Mouse (Mus musculus): ENCODE data around the gene Asphd1. TPM values are rescaled to one million over a fixed set of nuclear protein-coding genes. Genes with fewer than 3 reads are reported as not detected.
A peak's percentile ranks its signal among the peaks of the same experiment; 100 is the strongest.

Asphd1 gene
- polyA plus RNA-seq, 1 experiment: 42.4 TPM

DNA sequence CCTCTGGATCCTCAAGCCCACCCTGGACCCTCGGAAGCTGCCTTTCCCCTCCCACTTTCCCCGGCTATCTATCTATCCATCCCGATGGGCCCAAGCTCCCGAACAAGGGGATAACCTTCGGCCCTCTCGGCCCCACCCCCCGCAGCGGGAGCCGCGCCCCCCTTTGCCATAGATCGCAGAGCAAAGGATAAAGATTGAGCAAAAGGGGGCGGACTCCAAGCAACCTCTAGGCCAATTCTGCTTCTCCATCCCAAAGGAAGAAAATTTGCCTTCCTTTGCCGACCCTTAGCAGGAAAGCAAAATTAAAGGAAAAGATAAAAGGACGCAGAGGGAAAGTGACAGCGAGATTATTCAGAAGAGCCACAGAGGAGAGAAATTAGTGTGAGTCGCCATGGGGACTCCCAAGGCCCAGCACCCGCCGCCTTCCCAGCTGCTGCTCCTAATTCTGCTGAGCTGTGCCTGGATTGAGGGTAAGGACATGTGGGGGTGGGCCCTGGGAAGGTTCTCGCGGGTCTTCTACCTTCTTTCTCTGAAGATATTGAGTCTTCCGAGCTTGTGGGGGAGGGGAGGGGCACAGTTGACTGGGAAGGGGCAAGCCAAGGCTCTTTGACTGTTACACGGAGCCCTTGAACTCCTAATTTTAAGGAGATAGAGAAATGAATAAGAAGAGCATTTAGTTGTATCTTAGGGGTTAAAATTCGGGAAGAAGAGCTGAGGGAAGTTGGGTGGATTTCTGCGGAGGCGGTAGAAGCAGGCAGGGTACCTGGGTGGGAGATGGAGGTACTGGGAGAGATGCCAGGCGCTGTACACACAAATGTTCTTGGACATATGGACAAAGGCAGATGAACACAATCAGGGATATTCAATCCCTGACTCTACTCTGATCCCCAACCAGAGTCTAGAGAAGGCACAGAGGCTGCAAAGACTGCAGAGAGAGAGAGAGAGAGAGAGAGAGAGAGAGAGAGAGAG is 1.5 kb upstream of the Asphd1 start:
- peak; percentile 57 to 61 for DNase-seq

DNA sequence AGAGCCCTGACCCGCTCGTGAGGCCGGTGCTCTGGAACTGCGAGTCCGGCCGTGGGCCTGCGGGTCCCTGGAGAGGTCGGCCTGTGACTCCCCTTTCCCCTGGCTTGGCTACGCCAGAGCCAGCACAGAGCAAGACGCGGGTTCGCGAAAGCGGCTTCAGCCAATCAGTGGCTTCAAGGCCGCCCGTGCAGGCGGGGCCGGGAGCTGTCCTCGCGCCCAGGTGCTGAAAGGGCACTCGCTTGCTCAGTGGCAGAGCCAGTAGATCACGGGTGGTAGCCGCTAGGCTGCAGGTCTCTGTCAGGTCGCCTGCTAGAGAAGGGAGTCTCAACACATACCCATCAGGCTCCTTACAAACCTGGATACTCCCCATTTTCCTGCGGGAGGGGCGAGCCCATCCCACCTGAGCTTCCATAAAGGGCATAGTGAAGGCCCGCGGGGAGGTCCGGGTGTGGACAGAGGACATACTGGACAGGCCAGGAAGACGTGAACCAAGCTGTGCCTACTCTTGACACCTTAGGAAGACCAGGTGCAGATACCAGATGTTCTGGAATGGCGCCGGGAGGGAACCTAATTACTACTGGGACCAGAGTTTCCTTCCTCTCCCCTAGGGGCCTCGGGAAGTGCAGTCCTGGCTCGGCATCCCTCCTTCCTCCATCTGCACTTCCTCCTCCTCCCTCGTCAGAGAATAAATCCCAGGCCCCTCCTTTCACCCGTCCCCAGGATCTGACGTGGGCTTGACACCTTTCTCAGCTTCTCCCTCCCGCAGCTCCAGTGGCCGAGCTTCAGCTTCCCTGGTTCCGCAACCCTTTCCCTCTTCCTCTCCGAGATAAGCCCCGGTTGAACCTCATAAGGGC is 638 bp upstream of the Asphd1 start, which contains the start of gene Sez6l2:
TSS of gene Sez6l2 (plus strand) at position 771 of the 854 bp plus-strand sequence.
- WGBS: under 1% methylated on average over 42 of the region's 42 CpGs
- no peaks in the 10 kb centered on the region for H3K27me3 ChIP-seq (ENCODE audit: control insufficient read depth, insufficient read depth, low read length)
- H3K27ac ChIP-seq (ENCODE audit: insufficient read depth, low read length): peak within 1 kb of the TSS; percentile 96
- no peak; the same call in 1 of the 2 replicates for TF ChIP-seq CTCF (IDR thresholded peaks at IDR 0.05; ENCODE audit: borderline replicate concordance, insufficient read depth, low read depth, low read length)
- TF ChIP-seq POLR2A (IDR thresholded peaks at IDR 0.05; ENCODE audit: borderline replicate concordance, insufficient read depth, low read length): peak; percentile 88
- peak within 1 kb of the TSS; percentile 84 for H3K4me3 ChIP-seq (replicated peaks; ENCODE audit: insufficient read depth, low read depth, low read length)
- peaks cover 21% of the 10 kb centered on the region for H3K4me1 ChIP-seq (ENCODE audit: control insufficient read depth, insufficient read depth, low read length)
- DNase-seq: peak; percentile 94

More for the DNA sequence above, 1.5 kb upstream of the Asphd1 start:
- WGBS: 2% methylated on average over 26 of the region's 26 CpGs
- peak overlapping the region; percentile 96 for H3K27ac ChIP-seq (ENCODE audit: insufficient read depth, low read length)
- no peaks in the 10 kb centered on the region for H3K27me3 ChIP-seq (ENCODE audit: control insufficient read depth, insufficient read depth, low read length)
- TF ChIP-seq CTCF (IDR thresholded peaks at IDR 0.05; ENCODE audit: borderline replicate concordance, insufficient read depth, low read depth, low read length) (no peak), POLR2A (IDR thresholded peaks at IDR 0.05; ENCODE audit: borderline replicate concordance, insufficient read depth, low read length) (no peak)
- H3K4me3 ChIP-seq (replicated peaks; ENCODE audit: insufficient read depth, low read depth, low read length): peak overlapping the region; percentile 84
- H3K4me1 ChIP-seq (ENCODE audit: control insufficient read depth, insufficient read depth, low read length): peaks cover 22% of the 10 kb centered on the region

GRCm38 (mm10) chr7:126948626-126949025 is 756 bp downstream of the Asphd1 start:
- peak overlapping the region; percentile 84 for H3K4me3 ChIP-seq (replicated peaks; ENCODE audit: insufficient read depth, low read depth, low read length)
- DNase-seq: peak in 1 of 2 experiments; percentile 51
- peaks cover 15% of the 10 kb centered on the region for H3K4me1 ChIP-seq (ENCODE audit: control insufficient read depth, insufficient read depth, low read length)
- TF ChIP-seq CTCF (IDR thresholded peaks at IDR 0.05; ENCODE audit: borderline replicate concordance, insufficient read depth, low read depth, low read length) (no peak), POLR2A (IDR thresholded peaks at IDR 0.05; ENCODE audit: borderline replicate concordance, insufficient read depth, low read length) (no peak)
- no peaks in the 10 kb centered on the region for H3K27me3 ChIP-seq (ENCODE audit: control insufficient read depth, insufficient read depth, low read length)
- H3K27ac ChIP-seq (ENCODE audit: insufficient read depth, low read length): peak overlapping the region; percentile 96
- WGBS: 65% methylated on average over 10 of the region's 10 CpGs

DNA sequence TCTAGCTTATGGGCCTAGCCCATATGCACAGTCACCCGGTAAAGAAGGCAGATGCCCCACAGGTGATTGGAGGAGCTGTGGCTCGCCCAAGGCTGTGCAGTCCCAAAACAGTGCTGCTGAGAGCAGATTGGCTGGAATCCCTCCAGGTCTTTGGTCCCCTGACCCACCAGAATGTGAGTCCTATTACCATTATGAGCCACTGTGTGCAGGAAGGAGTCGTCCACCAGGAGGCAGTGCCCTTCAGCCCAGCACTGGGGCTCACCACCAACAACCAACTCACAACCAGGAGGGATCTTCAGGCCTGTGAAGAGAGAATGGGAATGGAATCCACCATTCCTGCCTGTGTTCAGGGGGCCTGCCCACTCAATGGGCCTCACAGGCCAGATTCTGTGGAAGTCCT is 2.9 kb downstream of the Asphd1 start:
- TF ChIP-seq POLR2A (IDR thresholded peaks at IDR 0.05; ENCODE audit: borderline replicate concordance, insufficient read depth, low read length): no peak
- peak; percentile 77; the same call in 1 of the 2 replicates for TF ChIP-seq CTCF (IDR thresholded peaks at IDR 0.05; ENCODE audit: borderline replicate concordance, insufficient read depth, low read depth, low read length)
- Histone ChIP-seq H3K27ac (ENCODE audit: insufficient read depth, low read length) (no peak overlapping the region), H3K4me1 (ENCODE audit: control insufficient read depth, insufficient read depth, low read length) (peaks cover 10% of the 10 kb centered on the region; the same call in 1 of the 2 replicates), H3K4me3 (replicated peaks; ENCODE audit: insufficient read depth, low read depth, low read length) (no peak overlapping the region), H3K27me3 (ENCODE audit: control insufficient read depth, insufficient read depth, low read length) (no peaks in the 10 kb centered on the region)
- DNase-seq: peak; percentile 48 to 49
- WGBS: 13% methylated on average over 3 of the region's 3 CpGs

DNA sequence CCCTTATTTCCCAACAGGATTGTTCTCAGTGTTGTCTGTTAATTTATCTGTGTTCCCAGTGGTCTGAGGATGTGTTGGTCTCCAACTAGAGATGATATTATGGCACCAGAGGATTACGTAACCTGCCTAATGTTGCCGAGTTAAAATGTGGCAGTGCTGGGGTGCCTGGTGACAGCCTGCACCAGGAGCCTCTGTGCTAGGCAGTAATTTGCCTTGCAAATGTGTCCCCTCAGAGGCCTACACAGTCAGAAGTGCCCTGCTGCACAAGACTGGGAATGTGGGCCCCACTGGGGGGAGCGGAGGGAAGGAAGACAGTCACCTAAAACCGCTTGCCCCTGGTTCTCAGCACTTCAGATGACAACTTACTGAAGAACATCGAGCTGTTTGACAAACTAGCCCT is 7.6 kb downstream of the Asphd1 start:
- no peaks in the 10 kb centered on the region for H3K27me3 ChIP-seq (ENCODE audit: control insufficient read depth, insufficient read depth, low read length)
- peak overlapping the region; percentile 61 for H3K27ac ChIP-seq (ENCODE audit: insufficient read depth, low read length)
- WGBS: 62% methylated on average over 5 of the region's 5 CpGs
- TF ChIP-seq POLR2A (IDR thresholded peaks at IDR 0.05; ENCODE audit: borderline replicate concordance, insufficient read depth, low read length): no peak
- no peak for TF ChIP-seq CTCF (IDR thresholded peaks at IDR 0.05; ENCODE audit: borderline replicate concordance, insufficient read depth, low read depth, low read length)
- peak overlapping the region; percentile 11 for H3K4me3 ChIP-seq (replicated peaks; ENCODE audit: insufficient read depth, low read depth, low read length)
- no peak for DNase-seq
- peaks cover 3% of the 10 kb centered on the region; the same call in 1 of the 2 replicates for H3K4me1 ChIP-seq (ENCODE audit: control insufficient read depth, insufficient read depth, low read length)

DNA sequence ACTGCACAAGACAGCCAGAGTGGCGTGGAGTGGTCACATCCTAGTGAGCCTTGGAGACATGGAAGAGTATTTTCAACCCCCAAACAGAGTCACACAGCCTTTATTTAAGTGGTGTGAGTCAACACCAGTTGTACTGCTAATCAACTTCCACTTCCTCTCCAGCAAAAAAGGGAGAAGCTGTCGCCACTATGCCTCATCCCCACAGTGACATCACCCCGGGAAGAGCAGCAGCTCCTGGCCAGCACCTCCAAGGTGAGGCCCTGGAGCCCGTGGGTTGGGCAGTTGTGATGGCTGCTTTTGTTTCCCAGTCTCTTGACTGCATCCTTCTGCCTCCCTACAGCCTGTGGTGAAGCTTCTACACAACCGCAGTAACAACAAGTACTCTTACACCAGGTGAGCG is 8.2 kb downstream of the Asphd1 start:
- WGBS: 54% methylated on average over 6 of the region's 6 CpGs
- no peaks in the 10 kb centered on the region for H3K27me3 ChIP-seq (ENCODE audit: control insufficient read depth, insufficient read depth, low read length)
- H3K4me3 ChIP-seq (replicated peaks; ENCODE audit: insufficient read depth, low read depth, low read length): no peak overlapping the region
- TF ChIP-seq POLR2A (IDR thresholded peaks at IDR 0.05; ENCODE audit: borderline replicate concordance, insufficient read depth, low read length) (no peak), CTCF (IDR thresholded peaks at IDR 0.05; ENCODE audit: borderline replicate concordance, insufficient read depth, low read depth, low read length) (no peak)
- H3K27ac ChIP-seq (ENCODE audit: insufficient read depth, low read length): no peak overlapping the region; the same call in 1 of the 2 replicates
- H3K4me1 ChIP-seq (ENCODE audit: control insufficient read depth, insufficient read depth, low read length): peaks cover 3% of the 10 kb centered on the region; the same call in 1 of the 2 replicates
- no peak for DNase-seq

- Histone ChIP-seq H3K27me3 (ENCODE audit: control insufficient read depth, insufficient read depth, low read length) (no peaks in the 10 kb centered on the region), H3K4me1 (ENCODE audit: control insufficient read depth, insufficient read depth, low read length) (no peaks in the 10 kb centered on the region; the same call in 1 of the 2 replicates), H3K27ac (ENCODE audit: insufficient read depth, low read length) (no peak overlapping the region), H3K4me3 (replicated peaks; ENCODE audit: insufficient read depth, low read depth, low read length) (no peak overlapping the region)
- DNase-seq: no peak
- no peak for TF ChIP-seq CTCF (IDR thresholded peaks at IDR 0.05; ENCODE audit: borderline replicate concordance, insufficient read depth, low read depth, low read length)
- 94% methylated on average over 2 of the region's 2 CpGs for WGBS
These were observed 16.7 kb downstream of the Asphd1 start for GRCm38 (mm10) chr7:126932652-126933051.

Data from cerebellum, adult 2 months (tissue).